Comparison of ENCODE assay signal across 8 mouse cellular contexts in genomic region chr13:114387074-114387487, GRCm38 (mm10). TPM values are rescaled to one million over a fixed set of nuclear protein-coding genes. Genes with fewer than 3 reads are reported as not detected.
DNase-seq lines count a peak whose midpoint lies in the region; ATAC-seq lines count a peak whose summit lies in the region.

No protein-coding gene starts in this region.

- H3K27ac ChIP-seq in embryonic facial prominence, embryonic 12.5 days = peak overlapping the region; percentile 69; the same call in 1 of the 2 replicates
- no peak overlapping the region for H3K27ac ChIP-seq in limb, embryonic 11.5 days (replicated peaks; ENCODE audit: low read depth, low read length)
- peak overlapping the region; percentile 87 for H3K27ac ChIP-seq in neural tube, embryonic 14.5 days (ENCODE audit: low read depth, low read length)

- no peaks in the 10 kb centered on the region for H3K9me3 ChIP-seq in embryonic facial prominence, embryonic 12.5 days
- H3K9me3 ChIP-seq in limb, embryonic 11.5 days (ENCODE audit: control insufficient read depth, low read length) = no peaks in the 10 kb centered on the region
- H3K9me3 ChIP-seq in neural tube, embryonic 14.5 days (ENCODE audit: control insufficient read depth, low read length) = no peaks in the 10 kb centered on the region; the same call in 1 of the 2 replicates

- peak; percentile 7 for DNase-seq in cerebellum, adult 9-11 months
- DNase-seq in cerebellum, postnatal 10 days = no peak
- DNase-seq in A20 (ENCODE audit: low read depth, low spot score) = peak; percentile 59
- DNase-seq in limb, embryonic 11.5 days (ENCODE audit: low spot score) = no peak
- DNase-seq in frontal cortex, postnatal 36 days (ENCODE audit: low spot score in 2 of 2) = no peak
- DNase-seq in kidney, postnatal 4 days = no peak

- peak overlapping the region; percentile 88 for H3K4me3 ChIP-seq in embryonic facial prominence, embryonic 12.5 days
- peak overlapping the region; percentile 77 for H3K4me3 ChIP-seq in limb, embryonic 11.5 days (ENCODE audit: low read depth, low read length)
- peak overlapping the region; percentile 94 for H3K4me3 ChIP-seq in neural tube, embryonic 14.5 days (ENCODE audit: low read depth, low read length)

- no peaks in the 10 kb centered on the region for H3K27me3 ChIP-seq in embryonic facial prominence, embryonic 12.5 days
- H3K27me3 ChIP-seq in limb, embryonic 11.5 days (ENCODE audit: control insufficient read depth, insufficient read depth, low read length) = no peaks in the 10 kb centered on the region
- H3K27me3 ChIP-seq in neural tube, embryonic 14.5 days (ENCODE audit: control insufficient read depth, insufficient read depth, low read length) = no peaks in the 10 kb centered on the region

- peak; percentile 72; the same call in 1 of the 2 replicates for ATAC-seq in embryonic facial prominence, embryonic 12.5 days (ENCODE audit: insufficient number of reproducible peaks, insufficient read depth, low FRiP score, low TSS enrichment)
- no peak; the same call in 1 of the 2 replicates for ATAC-seq in limb, embryonic 11.5 days (ENCODE audit: insufficient number of reproducible peaks, low FRiP score, low TSS enrichment, low read depth)
- ATAC-seq in neural tube, embryonic 14.5 days (ENCODE audit: low read depth) = peak; percentile 39

- peak overlapping the region; percentile 76 for H3K4me2 ChIP-seq in embryonic facial prominence, embryonic 12.5 days (replicated peaks)
- peak overlapping the region; percentile 71 for H3K4me2 ChIP-seq in limb, embryonic 11.5 days (ENCODE audit: low read depth, severe bottlenecking)
- peak overlapping the region; percentile 72 for H3K4me2 ChIP-seq in neural tube, embryonic 14.5 days (ENCODE audit: low read depth, low read length)

- WGBS in embryonic facial prominence, embryonic 12.5 days = 9% methylated on average over 10 of the region's 10 CpGs
- WGBS in limb, embryonic 11.5 days = 8% methylated on average over 10 of the region's 10 CpGs
- WGBS in neural tube, embryonic 14.5 days = 5% methylated on average over 10 of the region's 10 CpGs

- H3K4me1 ChIP-seq in embryonic facial prominence, embryonic 12.5 days = peaks cover 5% of the 10 kb centered on the region; the same call in 1 of the 2 replicates
- H3K4me1 ChIP-seq in limb, embryonic 11.5 days (ENCODE audit: control insufficient read depth, insufficient read depth, low read length) = 0 out of 2 replicates have a peak, but pooled peaks cover 2% of the 10 kb centered on the region
- peaks cover 8% of the 10 kb centered on the region; the same call in 1 of the 2 replicates for H3K4me1 ChIP-seq in neural tube, embryonic 14.5 days (ENCODE audit: control insufficient read depth, insufficient read depth, low read length)

- H3K9ac ChIP-seq in embryonic facial prominence, embryonic 12.5 days = peak overlapping the region; percentile 76
- peak overlapping the region; percentile 78 for H3K9ac ChIP-seq in limb, embryonic 11.5 days (ENCODE audit: low read length)
- H3K9ac ChIP-seq in neural tube, embryonic 14.5 days (replicated peaks; ENCODE audit: low read depth, low read length) = peak overlapping the region; percentile 90

- H3K36me3 ChIP-seq in embryonic facial prominence, embryonic 12.5 days = peaks cover 4% of the 10 kb centered on the region
- H3K36me3 ChIP-seq in limb, embryonic 11.5 days (ENCODE audit: control insufficient read depth, insufficient read depth, low read length) = peaks cover 2% of the 10 kb centered on the region; the same call in 1 of the 2 replicates
- H3K36me3 ChIP-seq in neural tube, embryonic 14.5 days (ENCODE audit: control insufficient read depth, insufficient read depth, low read length) = no peaks in the 10 kb centered on the region

RNA-seq across cellular contexts. Expression of gene Ndufs4, which starts 1.0 kb away (rescaled TPM):
- 284 and 293 TPM in 2 replicates for polyA plus RNA-seq in embryonic facial prominence, embryonic 12.5 days (2016; fragmentation: Nextera tagmentation; extraction: Ambion mirVana)
- 310 and 323 TPM in 2 replicates for polyA plus RNA-seq in limb, embryonic 11.5 days (2014; fragmentation: Nextera tagmentation; extraction: Ambion mirVana)
- polyA plus RNA-seq in neural tube, embryonic 14.5 days (2014; fragmentation: Nextera tagmentation; extraction: Ambion mirVana) = 392 and 426 TPM in 2 replicates

Comparison
In these comparisons a context has a peak if more than half of its experiments do, and no peak if none do; other contexts are left out.
1. DNase-seq: peak in cerebellum, adult 9-11 months (single experiment) and A20 (single experiment); none in cerebellum, postnatal 10 days (0 of 2), limb, embryonic 11.5 days (single experiment), frontal cortex, postnatal 36 days (0 of 2) and kidney, postnatal 4 days (0 of 2).
2. Peak in every context shown above with its lines, with median percentiles within 50 percentile points of each other: H3K4me2 ChIP-seq, H3K4me3 ChIP-seq and H3K9ac ChIP-seq.